Mouse (Mus musculus) cerebellum, postnatal 10 days (tissue): Measurements from ENCODE around the gene Aqp12.

ENCODE experiments used
- DNase-seq, 2 experiments: peaks; one replicate each; pipeline ENCODE4 v3.0.0; 2021; ENCODE audit warnings: mixed read lengths in 2 of 2

Gene Aqp12

DNA sequence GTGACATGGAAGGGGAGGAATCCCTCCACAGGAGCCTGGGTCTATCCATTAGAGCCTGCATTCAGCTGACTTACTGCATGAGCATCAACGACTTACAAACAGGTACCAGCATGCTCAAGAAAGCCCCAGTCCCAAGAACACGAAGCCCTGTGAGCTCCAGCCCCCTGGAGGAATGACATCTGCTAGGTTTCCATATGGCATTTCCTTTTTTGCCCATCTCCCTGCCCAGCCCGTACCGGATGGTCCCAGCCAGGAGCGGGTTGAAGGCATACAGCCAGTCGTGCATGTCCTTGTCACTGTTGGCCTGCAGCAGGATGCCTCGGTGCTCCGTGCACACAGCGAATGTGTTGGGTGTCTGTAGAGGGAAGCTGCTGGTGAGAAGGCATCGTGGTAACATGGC, 12.6 kb downstream of the Aqp12 start:
- DNase-seq, result peak; percentile 36 to 45

DNA sequence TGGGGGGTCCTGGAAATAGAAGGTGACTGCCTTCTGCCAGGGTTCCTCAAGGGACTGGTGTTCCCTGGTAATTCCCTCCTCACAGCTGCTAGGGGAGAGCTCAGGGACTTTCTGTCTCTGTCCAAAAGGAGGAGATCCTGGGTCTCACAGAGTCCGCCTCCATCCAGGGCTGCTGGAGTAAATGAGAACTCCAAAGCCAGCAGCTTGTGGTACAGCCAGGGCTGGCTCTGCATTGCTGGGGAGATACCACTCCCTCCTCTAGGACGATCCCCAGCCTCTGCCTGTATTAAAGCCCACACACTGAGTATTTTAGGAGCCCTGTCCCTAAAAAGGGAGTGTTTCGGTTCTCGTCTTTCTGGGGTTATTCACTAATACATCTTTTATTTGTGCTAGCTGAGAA, 14.5 kb downstream of the Aqp12 start:
- no peak for DNase-seq

DNA sequence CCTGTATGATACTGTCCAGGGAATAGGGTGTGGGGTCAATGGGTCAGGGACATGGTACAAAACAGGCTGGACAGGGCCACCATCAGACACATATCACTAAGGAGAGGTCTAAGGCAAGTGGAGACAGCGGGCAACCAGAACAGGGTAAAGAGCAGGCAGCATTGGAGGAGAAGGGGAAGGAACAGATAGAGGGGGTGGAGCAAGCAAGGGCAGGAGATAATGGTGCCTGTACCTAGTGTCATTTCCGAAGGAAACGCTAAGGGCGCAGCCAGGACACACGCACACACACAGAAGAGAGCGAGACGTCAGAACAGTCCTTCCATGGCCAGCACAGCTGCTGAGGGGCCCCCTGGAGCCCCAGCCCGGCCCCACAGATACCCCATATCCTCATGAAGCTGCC, 20.5 kb downstream of the Aqp12 start:
- no peak for DNase-seq

DNA sequence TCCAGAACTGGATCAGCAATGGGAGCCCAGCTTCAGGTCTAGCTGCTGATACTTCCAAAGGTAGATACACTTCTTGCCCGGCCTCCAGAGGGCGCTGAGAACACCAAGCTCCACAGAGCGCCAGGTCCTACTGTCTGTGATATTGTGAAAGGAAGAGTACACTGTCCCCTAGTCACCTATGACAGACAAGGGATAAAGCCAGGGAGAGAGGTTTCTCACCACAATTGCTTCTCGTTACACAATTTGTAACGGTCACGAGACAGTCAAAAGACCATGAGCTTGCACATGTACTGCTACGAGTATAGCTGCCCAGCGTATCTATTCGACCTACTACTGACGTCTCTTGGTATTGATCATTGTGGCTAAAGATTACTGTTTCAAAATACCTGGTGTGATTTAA, 23.3 kb downstream of the Aqp12 start:
- no peak for DNase-seq

DNA sequence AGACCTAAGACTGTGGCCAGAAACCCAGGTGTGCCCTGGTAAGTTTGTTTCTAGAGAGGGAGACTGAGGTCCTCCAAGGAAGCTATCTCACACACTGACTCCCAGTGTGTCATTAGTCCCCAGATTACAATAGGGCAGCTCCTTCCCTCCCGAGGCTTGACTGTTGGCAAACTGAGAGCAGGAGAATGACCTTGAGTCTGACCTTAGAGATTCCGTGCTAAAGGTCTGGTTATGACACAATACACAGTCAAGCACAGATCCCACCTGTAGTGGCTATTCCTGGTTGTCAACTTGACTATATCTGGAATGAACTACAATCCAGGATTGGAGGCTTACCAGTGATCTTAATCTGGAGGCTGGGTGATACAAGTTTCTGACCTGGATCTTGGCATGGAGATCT, 23.9 kb downstream of the Aqp12 start:
- no peak for DNase-seq

DNA sequence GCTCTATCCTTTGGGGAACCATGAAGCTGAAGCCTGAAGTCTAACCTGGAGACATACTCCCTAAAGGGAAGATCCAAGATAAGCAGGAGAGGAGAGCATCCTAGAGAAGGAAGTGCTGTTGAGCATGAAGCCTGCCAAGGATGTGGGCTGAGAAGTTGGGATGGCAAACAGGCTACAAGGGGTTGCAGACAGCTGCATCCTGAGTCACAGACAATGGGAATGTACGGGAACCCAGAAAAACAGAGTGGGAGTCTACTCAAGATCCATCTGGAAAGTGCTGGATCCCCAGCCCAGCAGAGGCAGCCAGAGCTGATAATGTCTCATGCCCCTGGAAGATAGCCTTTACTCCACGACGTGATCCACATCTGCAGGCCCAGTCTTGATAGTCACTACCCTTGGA, 25.1 kb downstream of the Aqp12 start:
- no peak for DNase-seq

DNA sequence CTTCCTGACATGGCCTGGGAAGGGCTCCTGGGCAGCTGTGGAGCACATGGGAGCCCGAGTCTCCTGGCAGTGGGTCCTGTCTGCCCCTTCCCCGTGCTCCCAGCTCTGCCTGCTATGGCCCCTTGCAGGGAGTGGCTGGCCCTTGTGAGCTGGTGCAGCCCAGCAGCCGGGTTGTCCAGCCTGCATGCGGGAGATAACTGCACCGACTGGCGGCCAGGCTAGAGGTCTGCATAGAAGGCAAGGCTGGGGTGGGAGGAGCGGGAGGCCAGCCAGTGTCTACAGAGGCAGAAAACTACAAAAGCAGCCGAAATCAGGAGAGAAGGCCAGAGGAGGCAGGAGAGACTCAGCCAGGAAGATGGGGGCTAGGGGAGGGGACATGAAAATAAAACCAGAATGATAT, 27.9 kb downstream of the Aqp12 start:
- no peak for DNase-seq

DNA sequence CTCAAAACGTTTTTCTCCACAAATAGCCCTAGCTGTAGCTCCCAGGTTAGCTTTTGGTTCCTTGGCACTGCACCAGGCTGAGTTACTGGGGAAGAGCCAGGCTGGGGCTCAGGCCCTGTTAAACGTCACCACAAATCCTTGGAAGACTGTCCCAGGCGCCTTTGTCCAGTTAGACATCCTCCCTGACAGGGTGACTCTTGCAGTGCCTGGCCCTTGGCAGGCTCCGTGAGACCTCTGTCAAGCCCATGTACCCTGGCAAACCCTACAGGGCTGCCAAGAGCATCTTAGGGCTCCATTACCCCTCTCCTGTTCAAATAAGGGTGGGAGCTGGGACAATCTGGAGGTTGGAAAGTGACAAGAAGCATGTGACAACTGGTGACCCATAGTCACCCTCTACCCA, 29.8 kb downstream of the Aqp12 start:
- DNase-seq, result no peak

DNA sequence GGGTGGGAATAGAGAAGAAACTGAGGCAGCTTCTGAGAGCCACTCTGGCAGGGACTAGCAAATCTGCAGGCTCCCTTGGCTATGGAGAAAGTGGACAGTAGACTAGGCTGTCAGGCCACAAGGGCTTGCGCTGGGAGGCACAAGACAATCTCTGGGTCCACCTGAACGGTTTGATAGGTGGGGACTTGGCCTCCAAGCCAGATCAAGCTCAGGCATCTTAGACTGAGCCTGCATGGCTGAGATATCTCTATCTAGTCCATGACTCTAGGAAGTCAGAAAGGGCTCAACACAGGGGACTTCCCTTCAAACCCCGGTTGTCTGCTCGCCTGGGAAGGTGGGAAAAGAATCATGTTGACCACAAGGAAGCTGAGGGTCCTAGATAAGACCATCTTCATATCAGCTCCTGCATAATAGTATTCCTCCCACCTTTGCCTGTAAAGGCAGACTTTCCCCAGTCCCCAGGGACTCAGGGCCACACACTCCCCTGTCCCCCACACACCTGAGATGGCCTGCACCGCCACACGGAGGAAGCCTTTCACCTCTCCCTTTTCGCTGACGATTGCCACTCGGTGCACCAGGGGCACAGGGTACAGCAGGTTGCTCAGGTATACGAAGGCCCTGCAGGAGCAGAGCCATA, 40.1 kb downstream of the Aqp12 start:
- DNase-seq, result no peak

DNA sequence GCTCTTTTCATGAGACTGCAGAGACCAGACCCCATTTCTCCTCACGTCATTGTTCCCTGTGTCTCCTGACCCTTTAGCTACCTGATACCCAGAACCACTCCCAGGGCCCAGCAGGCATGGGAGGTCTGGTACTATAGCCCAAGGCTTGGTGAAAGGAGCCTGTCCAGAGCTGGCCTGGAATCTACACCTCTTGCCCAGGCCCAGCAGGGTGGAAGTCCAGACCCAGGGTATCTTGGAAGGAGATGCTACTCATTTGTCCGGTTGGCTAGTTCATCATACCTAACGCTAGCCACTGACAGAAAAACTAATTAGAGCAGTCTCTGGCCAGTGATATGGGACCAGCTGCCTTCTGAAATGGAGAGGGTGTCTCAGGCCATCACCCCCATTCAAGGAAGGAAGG, 43.9 kb downstream of the Aqp12 start:
- DNase-seq, result peak; percentile 60 to 77

DNA sequence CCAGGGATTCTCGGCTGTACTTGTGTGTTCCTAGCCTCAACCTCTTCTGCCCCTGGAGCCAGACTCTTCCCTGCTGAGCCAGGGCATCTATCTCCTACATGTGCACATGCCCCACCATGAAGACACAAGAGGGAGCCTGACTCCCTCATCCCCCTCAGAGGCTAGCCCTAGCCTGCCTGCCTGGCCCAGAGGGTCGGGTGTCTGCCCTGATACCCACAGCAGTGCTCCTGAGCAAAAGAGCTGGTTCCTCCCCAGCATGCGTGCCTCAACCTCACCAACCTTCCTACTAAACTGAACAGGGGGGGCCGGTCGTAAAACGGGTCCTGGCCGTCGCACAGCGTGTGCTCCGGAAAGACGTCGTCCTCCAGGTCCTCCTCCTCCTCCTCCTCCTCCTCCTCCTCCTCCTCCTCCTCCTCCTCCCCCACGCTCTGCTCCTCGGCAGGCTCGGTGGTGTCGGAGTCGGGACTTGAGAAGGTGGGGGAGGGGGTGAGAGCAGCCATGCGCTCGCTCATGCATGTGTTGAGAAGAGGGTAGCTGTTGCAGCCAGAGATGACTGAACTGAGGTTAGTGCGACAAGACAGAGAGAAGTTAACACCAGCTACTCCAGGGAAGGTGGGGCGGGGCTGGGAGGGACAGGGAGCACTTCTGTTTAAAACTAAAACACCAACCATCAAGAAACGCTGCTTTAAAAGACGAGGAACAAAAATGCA, 45.1 kb downstream of the Aqp12 start:
- DNase-seq, result no peak
